Mouse (Mus musculus) myocyte (in vitro differentiated cells): ENCODE results near the gene Vmn1r33.

Source experiments
- MAX ChIP-seq: IDR thresholded peaks from one replicate; pipeline ENCODE4 v1.6.1; 2011; ENCODE audit warnings: low read depth, mild to moderate bottlenecking, control low read depth
- MYOG ChIP-seq, 3 experiments: IDR thresholded peaks; one replicate each; pipeline ENCODE4 v1.6.1; 2011; ENCODE audit warnings: control low read depth in 2 of 3, low read depth in 2 of 3, mild to moderate bottlenecking in 2 of 3; ENCODE audit not compliant: insufficient read length in 2 of 3, control insufficient read depth in 1 of 3, insufficient read depth in 1 of 3
- POLR2A ChIP-seq: IDR thresholded peaks from one replicate; pipeline ENCODE4 v1.6.1; 2011; ENCODE audit warnings: low read depth, mild to moderate bottlenecking, control low read depth, moderate library complexity; ENCODE audit not compliant: insufficient read length
- POLR2AphosphoS2 ChIP-seq: IDR thresholded peaks from one replicate; pipeline ENCODE4 v1.6.1; 2011; ENCODE audit warnings: low read depth, control low read depth; ENCODE audit not compliant: insufficient read length
- REST ChIP-seq: IDR thresholded peaks from one replicate; pipeline ENCODE4 v1.6.1; 2011; ENCODE audit warnings: mild to moderate bottlenecking, control low read depth, moderate library complexity; ENCODE audit not compliant: insufficient read depth, insufficient read length
- SRF ChIP-seq: IDR thresholded peaks from one replicate; pipeline ENCODE4 v1.6.1; 2011; ENCODE audit warnings: low read depth; ENCODE audit not compliant: control insufficient read depth, insufficient read length
- TCF12 ChIP-seq: IDR thresholded peaks from one replicate; pipeline ENCODE4 v1.6.1; 2011; ENCODE audit warnings: mild to moderate bottlenecking, control low read depth; ENCODE audit not compliant: poor library complexity, insufficient read depth, severe bottlenecking
- USF1 ChIP-seq: IDR thresholded peaks from one replicate; pipeline ENCODE4 v1.6.1; 2011; ENCODE audit warnings: low read depth, mild to moderate bottlenecking, control low read depth, moderate library complexity

DNA sequence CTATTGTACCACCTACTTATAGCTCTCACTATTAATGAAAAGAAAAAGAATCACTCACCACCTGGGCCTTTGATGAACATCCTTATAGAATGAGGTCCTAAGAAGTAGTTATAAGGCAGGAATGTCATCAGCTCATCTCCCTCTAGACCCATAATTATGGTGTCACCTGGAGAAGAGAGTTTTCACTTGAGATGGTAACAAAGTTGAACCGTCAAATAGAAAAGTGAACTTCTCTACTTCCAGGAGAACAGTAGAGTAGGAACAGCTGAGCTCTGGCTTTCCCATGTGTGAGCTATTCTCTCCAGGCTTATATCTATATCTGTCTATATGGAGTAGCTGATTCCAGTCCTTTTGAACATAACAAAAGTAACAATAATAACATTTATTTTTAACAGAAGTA lies 25.7 kb upstream of the Vmn1r33 start, which contains the start of gene Vmn1r34:
- TF ChIP-seq POLR2A (no peak), MYOG (IDR thresholded peaks at IDR 0.05; ENCODE audit: control insufficient read depth in 1 of 3, insufficient read depth in 1 of 3, insufficient read length in 2 of 3, low read depth in 2 of 3) (no peak), MAX (no peak), REST (no peak), TCF12 (no peak), POLR2AphosphoS2 (no peak), USF1 (no peak), SRF (no peak)
